Mouse (Mus musculus) megakaryocyte, embryonic 14.5 days (primary cell): ENCODE measurements around the gene Sema6d. TPM values are rescaled to one million over a fixed set of nuclear protein-coding genes. Genes with fewer than 3 reads are reported as not detected.

Experiments used
- H3K27me3 ChIP-seq: replicated peaks from 2 replicates; pipeline ENCODE3; 2012; ENCODE audit warnings: inconsistent platforms
- H3K36me3 ChIP-seq: replicated peaks from 2 replicates; pipeline ENCODE3; 2012; ENCODE audit warnings: low read length, inconsistent platforms, mixed read lengths
- H3K4me1 ChIP-seq: 2 replicates; pipeline ENCODE4 v1.6.1; 2012; ENCODE audit warnings: inconsistent platforms
- H3K4me3 ChIP-seq: replicated peaks from 2 replicates; pipeline ENCODE3; 2012; ENCODE audit warnings: moderate library complexity, mild to moderate bottlenecking, inconsistent platforms
- H3K9me3 ChIP-seq: 2 replicates; pipeline ENCODE4 v1.6.1; 2012; ENCODE audit warnings: inconsistent platforms
- FLI1 ChIP-seq: IDR thresholded peaks from 2 replicates; pipeline ENCODE4 v1.6.1; 2012; ENCODE audit warnings: low read length, inconsistent platforms, mixed read lengths
- GATA1 ChIP-seq: IDR thresholded peaks from 3 replicates; pipeline ENCODE4 v1.6.1; 2012; ENCODE audit warnings: mixed read lengths, low read length, inconsistent platforms, borderline replicate concordance
- polyA plus RNA-seq: library from polyadenylated mRNA; stranded (reverse); fragments of >175 nt; gene quantifications from 2 replicates; pipeline ENCODE4 v1.2.3, GENCODE M21; 2012; ENCODE audit warnings: low replicate concordance; ENCODE audit not compliant: insufficient read depth

The Sema6d gene
- polyA plus RNA-seq, 1 experiment: 2.3 TPM

DNA sequence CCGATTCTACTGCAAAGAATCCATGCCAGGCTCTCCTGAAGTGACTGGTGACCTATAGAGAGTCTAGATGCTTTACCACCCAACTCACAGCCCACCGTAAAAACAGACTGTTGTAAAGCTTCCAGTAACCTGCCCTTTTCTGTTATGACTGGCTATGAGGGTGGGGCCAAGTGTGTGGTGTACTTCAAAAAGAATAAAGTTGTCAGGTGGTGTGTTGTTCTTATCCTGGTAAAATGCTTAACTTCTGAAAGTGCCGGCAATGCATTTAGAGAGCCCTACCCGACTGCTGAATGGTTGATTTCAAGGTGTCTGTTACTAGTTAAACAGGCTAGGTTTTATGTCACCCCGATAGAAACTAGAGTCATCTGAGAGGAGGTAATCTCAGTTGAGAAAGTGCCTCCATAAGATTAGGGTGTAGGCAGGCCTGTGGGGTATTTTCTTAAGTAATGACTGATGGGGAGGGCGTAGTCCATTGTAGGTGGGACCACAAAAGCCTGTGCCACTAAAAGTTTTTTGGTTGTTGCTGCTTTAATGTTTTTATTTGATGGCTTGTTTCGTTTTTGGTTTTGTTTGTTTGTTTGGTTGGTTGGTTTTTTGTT, 544.7 kb downstream of the Sema6d start:
- Histone ChIP-seq H3K36me3 (peaks cover 8% of the 10 kb centered on the region), H3K27me3 (no peaks in the 10 kb centered on the region), H3K4me1 (peaks cover 53% of the 10 kb centered on the region), H3K4me3 (no peak overlapping the region), H3K9me3 (no peaks in the 10 kb centered on the region)
- TF ChIP-seq GATA1 (no peak), FLI1 (no peak)

DNA sequence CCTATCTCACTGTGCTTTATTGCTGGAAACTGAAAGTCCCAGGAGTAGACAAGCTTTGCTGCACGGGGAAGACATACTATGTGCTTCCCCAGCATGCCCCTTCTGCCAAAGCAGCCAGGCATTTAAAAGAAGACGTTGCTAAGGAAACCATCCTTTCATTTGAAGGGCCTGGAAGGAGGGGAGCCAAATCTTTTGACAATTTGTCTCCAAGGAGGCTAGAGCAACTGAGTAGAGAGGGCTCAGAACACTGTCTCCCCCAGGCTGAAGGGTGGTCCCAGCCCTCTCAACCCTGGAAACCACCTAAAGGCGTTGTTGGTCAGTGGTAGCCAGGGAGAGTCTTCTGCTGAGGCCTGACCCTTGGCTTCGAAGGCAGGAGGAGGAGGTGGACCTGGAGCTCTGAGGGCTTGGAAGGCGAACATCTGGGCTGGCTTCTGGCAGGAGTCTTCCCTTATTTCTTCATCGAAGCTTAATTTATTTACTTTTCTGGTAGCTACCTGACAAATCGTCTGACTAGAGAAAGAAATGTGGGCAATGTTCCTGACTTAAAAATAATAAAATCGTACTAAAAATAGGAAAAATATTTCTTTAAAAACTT, 545.6 kb downstream of the Sema6d start:
- Histone ChIP-seq H3K4me1 (peaks cover 60% of the 10 kb centered on the region), H3K27me3 (no peaks in the 10 kb centered on the region), H3K9me3 (no peaks in the 10 kb centered on the region), H3K36me3 (peaks cover 8% of the 10 kb centered on the region), H3K4me3 (no peak overlapping the region)
- TF ChIP-seq GATA1 (no peak), FLI1 (no peak)

DNA sequence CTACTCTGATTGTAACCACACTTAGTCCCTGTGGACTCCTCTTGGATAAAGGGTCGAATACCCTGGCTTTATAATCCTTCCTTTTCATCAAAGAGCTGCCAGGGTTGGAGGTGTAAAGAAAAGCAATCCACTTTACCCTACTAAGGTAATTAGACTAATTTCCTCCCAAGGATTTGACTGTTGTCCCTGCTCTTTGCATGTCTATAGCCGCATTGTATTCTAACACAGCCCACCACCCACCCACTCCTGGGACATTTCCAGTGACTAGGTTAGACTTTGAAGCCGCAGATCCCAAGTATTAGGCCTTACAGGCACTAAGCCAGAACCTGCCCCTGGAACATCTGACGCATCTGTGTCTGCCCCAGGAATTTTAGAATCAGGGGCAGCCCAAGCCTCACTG, 547.3 kb downstream of the Sema6d start:
- no peaks in the 10 kb centered on the region for H3K27me3 ChIP-seq
- peaks cover 10% of the 10 kb centered on the region for H3K36me3 ChIP-seq
- peaks cover 63% of the 10 kb centered on the region for H3K4me1 ChIP-seq
- no peak for TF ChIP-seq GATA1
- no peak for TF ChIP-seq FLI1
- no peaks in the 10 kb centered on the region for H3K9me3 ChIP-seq
- H3K4me3 ChIP-seq: no peak overlapping the region

DNA sequence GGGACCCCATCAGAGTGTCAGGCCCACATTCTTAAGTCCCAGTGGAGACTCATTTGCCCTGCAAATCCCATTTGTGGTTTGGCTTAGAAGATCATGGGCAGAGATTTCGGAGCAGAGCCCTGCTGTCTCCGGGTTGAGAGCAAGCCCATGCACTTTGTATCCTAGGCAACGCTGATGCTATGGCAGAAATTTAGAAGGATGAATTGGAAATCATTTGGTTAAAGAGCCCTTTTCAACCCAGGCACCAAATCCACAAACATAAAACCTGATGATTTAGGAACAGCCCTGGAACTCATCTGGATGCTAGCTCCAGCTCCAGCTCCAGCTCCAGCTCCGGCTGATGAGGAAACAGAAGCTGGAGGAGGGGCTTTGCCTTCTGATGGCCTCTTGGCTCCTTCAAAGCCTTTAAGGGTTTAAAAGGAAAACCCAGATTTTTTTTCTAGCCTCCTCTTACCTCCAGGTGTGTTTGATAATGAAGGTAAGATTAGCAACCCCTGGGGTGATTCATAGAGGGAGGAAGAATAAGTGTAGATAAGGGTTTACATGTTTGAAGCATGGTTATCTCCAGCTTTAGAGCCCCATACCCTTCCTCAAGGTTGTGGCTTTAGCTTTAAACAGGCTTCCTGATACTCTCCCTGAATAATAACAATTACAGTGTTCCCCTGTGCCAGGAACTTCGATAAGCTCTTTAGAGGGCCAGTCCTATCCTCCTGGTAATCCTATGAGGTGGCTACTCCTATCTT, 549.6 kb downstream of the Sema6d start:
- H3K27me3 ChIP-seq: no peaks in the 10 kb centered on the region
- TF ChIP-seq GATA1: no peak
- no peak for TF ChIP-seq FLI1
- H3K4me3 ChIP-seq: no peak overlapping the region
- H3K4me1 ChIP-seq: peaks cover 79% of the 10 kb centered on the region
- no peaks in the 10 kb centered on the region for H3K9me3 ChIP-seq
- H3K36me3 ChIP-seq: peaks cover 2% of the 10 kb centered on the region

DNA sequence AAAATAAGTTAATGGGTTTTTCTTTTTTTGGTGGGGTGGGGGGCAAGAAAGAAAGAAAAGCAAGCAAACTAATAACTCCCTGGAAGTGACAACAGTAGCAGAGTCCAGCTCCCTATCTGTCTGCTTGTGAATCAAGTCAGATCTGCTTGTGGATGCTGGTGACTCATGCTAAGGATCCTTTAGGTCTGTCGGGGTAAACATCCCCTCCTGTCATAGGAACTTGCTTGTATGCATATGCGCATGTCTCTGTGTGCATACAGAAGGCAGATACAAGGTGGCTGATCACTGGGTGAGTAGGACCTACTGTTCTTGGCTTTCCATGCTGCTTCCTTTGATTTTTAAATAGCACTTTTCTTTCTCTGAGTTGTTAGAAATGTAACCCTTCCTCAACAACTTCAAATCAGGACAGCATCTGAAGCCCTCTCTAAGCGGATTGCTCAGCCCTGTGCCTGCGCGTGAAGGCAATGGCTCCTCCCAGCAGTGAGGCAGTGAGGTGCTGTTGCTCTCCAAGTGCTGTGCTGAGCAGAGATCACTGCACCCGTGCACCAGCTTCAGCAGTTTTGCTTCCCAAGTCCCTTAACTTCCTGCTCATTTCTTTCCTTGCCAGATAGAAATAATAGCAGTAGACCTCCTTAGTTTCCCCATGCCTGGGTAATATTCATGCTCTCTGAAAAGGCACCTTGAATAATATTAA, 550.9 kb downstream of the Sema6d start:
- no peaks in the 10 kb centered on the region for H3K9me3 ChIP-seq

DNA sequence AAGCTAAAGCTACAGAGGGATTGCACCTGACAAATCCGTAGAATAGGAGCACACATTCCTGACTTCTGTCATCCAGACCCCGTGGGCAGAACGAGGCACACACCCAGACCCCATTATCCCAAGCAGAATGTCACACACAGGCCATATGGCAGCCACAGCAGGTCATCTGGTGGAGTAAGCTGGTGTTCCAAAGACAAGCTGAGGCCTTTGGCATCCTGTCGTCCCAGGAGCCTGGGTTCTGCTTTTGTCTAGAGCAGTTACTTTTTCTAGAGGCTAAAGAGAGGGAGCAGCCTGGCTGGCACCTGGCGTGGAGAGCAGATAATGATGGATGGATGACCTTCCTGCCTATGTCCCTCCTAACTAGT, 551.4 kb downstream of the Sema6d start:
- H3K9me3 ChIP-seq: no peaks in the 10 kb centered on the region
- H3K36me3 ChIP-seq: peaks cover 2% of the 10 kb centered on the region
- H3K4me1 ChIP-seq: peaks cover 87% of the 10 kb centered on the region
- no peaks in the 10 kb centered on the region for H3K27me3 ChIP-seq
- H3K4me3 ChIP-seq: no peak overlapping the region
- no peak for TF ChIP-seq GATA1
- TF ChIP-seq FLI1: no peak

More for the DNA sequence above, 550.9 kb downstream of the Sema6d start:
- Histone ChIP-seq H3K27me3 (no peaks in the 10 kb centered on the region), H3K36me3 (peaks cover 2% of the 10 kb centered on the region), H3K4me1 (peaks cover 86% of the 10 kb centered on the region), H3K4me3 (peak overlapping the region; percentile 6)
- TF ChIP-seq FLI1 (no peak), GATA1 (no peak)

DNA sequence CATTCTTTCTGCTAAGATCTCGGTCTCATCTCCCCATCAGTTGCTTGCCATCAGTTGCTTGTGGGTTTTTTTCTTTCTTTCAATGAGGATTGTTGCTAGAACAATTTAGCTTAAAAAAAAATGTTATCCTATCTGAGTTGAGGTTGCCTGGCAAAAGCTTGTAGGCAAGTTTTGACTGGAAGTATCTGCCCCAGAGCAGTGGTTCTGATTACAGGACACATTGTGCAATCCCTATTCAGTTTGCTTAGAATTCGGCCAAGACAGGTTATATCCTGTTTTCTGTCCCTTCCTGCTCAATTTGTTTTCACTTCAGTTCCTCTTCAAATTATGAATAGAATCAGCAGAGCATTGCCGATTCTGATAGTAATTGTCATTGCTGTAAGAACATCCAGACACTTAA, 552.4 kb downstream of the Sema6d start:
- no peak overlapping the region for H3K4me3 ChIP-seq
- H3K4me1 ChIP-seq: peaks cover 82% of the 10 kb centered on the region
- TF ChIP-seq FLI1: no peak
- no peak for TF ChIP-seq GATA1
- H3K36me3 ChIP-seq: peaks cover 5% of the 10 kb centered on the region
- H3K9me3 ChIP-seq: no peaks in the 10 kb centered on the region
- no peaks in the 10 kb centered on the region for H3K27me3 ChIP-seq

DNA sequence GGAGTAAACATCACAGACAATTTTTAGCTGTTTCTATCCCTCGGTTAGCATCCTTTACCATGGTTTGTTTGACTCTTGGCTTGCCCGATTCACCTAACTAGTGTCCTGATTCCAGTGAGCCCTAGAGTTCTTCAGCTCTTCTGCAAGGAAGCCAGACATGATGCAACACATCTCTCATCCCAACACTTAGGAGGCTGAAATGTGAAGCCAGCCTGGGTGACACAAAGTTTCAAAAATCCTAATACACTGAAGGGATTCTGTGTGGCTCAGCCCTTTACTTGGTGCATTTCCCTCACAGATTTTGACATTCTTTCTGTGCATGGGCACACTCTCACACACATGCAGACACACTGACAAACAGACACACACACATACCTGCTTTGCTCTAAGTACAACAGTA, 560.8 kb downstream of the Sema6d start:
- no peak for TF ChIP-seq FLI1
- TF ChIP-seq GATA1: no peak
- Histone ChIP-seq H3K4me1 (peaks cover 25% of the 10 kb centered on the region), H3K36me3 (peaks cover 34% of the 10 kb centered on the region), H3K9me3 (peaks cover 2% of the 10 kb centered on the region; the same call in 1 of the 2 replicates), H3K27me3 (no peaks in the 10 kb centered on the region), H3K4me3 (no peak overlapping the region)

DNA sequence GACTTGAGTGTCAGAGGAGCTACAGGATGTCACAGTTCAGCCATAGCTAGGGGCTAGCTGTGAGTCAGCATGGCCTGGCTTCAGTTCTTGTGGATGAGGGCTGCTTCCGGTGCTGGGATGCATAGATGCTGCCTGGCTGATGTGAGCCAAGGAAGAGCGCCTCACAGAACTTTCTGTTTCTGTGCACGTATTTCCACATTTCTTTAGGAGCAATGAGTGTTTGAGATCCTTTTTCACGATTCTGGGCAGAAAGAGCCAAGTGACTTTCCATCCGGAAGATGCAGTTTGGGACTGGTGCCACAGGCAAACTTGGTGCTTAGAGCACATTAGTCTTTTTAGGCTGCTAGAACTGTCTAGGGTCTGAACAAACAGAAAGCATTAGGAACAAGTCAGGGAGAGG, 561.4 kb downstream of the Sema6d start:
- Histone ChIP-seq H3K9me3 (peaks cover 2% of the 10 kb centered on the region; the same call in 1 of the 2 replicates), H3K36me3 (peaks cover 40% of the 10 kb centered on the region), H3K4me1 (peaks cover 20% of the 10 kb centered on the region), H3K4me3 (peak overlapping the region; percentile 69), H3K27me3 (no peaks in the 10 kb centered on the region)
- no peak for TF ChIP-seq FLI1
- TF ChIP-seq GATA1: no peak

DNA sequence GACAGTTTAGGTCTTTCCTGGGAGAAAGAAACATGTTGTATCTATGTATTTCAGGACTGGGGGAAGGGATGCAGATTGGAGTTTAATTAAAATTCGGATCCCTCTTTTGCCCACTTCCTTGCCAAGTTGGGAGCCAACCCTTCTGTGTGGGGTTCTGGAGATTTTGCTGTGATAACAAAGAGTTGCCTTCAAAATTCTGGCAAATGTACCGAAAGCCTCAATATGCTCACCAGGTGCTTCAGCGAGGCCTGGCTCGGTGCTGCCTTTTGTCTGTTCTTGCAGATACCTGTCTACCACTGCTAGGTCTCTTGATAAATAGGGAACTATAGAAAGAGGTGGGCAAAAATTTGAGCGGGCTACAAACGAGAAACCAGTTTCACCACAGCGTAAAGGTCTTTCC, 563.4 kb downstream of the Sema6d start:
- Histone ChIP-seq H3K36me3 (peaks cover 56% of the 10 kb centered on the region), H3K4me3 (no peak overlapping the region), H3K4me1 (peaks cover 15% of the 10 kb centered on the region), H3K9me3 (no peaks in the 10 kb centered on the region), H3K27me3 (no peaks in the 10 kb centered on the region)
- TF ChIP-seq FLI1 (no peak), GATA1 (no peak)

DNA sequence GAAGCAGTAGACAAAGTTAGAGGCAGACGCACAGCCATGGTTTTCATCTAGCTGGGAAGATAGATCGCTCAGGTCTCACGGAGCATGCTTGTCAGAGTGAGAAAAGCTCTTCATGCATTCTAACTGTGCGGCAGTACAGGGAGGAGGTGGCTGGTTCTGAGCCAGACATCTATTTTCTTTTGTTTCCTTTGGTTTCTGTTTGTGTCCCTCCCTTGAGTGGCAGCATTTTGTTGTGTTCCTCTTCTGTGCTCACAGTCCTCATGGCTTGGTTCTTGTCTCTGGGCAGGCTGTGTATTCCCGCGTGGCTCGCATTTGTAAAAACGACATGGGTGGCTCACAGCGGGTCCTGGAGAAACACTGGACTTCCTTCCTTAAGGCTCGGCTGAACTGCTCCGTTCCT, 567.6 kb downstream of the Sema6d start:
- peaks cover 95% of the 10 kb centered on the region for H3K36me3 ChIP-seq
- H3K9me3 ChIP-seq: peaks cover 3% of the 10 kb centered on the region; the same call in 1 of the 2 replicates
- no peak overlapping the region for H3K4me3 ChIP-seq

More for the DNA sequence above, 567.6 kb downstream of the Sema6d start:
- Histone ChIP-seq H3K4me1 (peaks cover 4% of the 10 kb centered on the region), H3K27me3 (peaks cover 2% of the 10 kb centered on the region)
- TF ChIP-seq GATA1 (no peak), FLI1 (no peak)
